Mouse (Mus musculus) thymus, adult 2 months (tissue): Measurements from ENCODE around the gene Prps1l1. TPM values are rescaled to one million over a fixed set of nuclear protein-coding genes. Genes with fewer than 3 reads are reported as not detected.

Experiments used
- DNase-seq: peaks from one replicate; pipeline ENCODE4 v3.0.0; 2021
- H3K27ac ChIP-seq: fragments of 200-500 bp; 2 replicates; pipeline ENCODE4 v1.5.1; 2012; ENCODE audit warnings: low read length, control low read depth; ENCODE audit not compliant: control insufficient read depth, insufficient read depth
- H3K27me3 ChIP-seq: fragments of 200-500 bp; 2 replicates; pipeline ENCODE4 v1.6.1; 2012; ENCODE audit warnings: mild to moderate bottlenecking, low read length, moderate library complexity, mixed read lengths; ENCODE audit not compliant: control insufficient read depth, insufficient read depth
- H3K36me3 ChIP-seq: fragments of 200-500 bp; 2 replicates; pipeline ENCODE4 v1.6.1; 2012; ENCODE audit warnings: mild to moderate bottlenecking, low read length, moderate library complexity; ENCODE audit not compliant: control insufficient read depth, insufficient read depth
- H3K4me1 ChIP-seq: fragments of 200-500 bp; replicated peaks from 2 replicates; pipeline ENCODE4 v1.6.1; 2012; ENCODE audit warnings: low read length; ENCODE audit not compliant: control insufficient read depth, insufficient read depth
- H3K4me3 ChIP-seq: fragments of 200-500 bp; 2 replicates; pipeline ENCODE4 v1.5.1; 2012; ENCODE audit warnings: mild to moderate bottlenecking, low read length, control low read depth, moderate library complexity; ENCODE audit not compliant: control insufficient read depth, insufficient read depth
- CTCF ChIP-seq: fragments of 200-500 bp; IDR thresholded peaks from 2 replicates; pipeline ENCODE4 v1.5.1; 2012; ENCODE audit warnings: mild to moderate bottlenecking, control low read depth, low read length, moderate library complexity, borderline replicate concordance; ENCODE audit not compliant: control insufficient read depth, poor library complexity, insufficient read depth; ENCODE audit errors: extremely low read depth
- POLR2A ChIP-seq: fragments of 200-500 bp; IDR thresholded peaks from 2 replicates; pipeline ENCODE4 v1.6.1; 2012; ENCODE audit warnings: mild to moderate bottlenecking, low read length, control low read depth, moderate library complexity; ENCODE audit not compliant: control insufficient read depth, poor library complexity, insufficient read depth; ENCODE audit errors: extremely low read depth
- WGBS: fragments of 180-500 bp; shearing (Covaris S2); methylation state at CpG from one replicate; pipeline ENCODE4 v1.1.7; 2018; 5-methylcytosine and 5-hydroxymethylcytosine counted together
- polyA plus RNA-seq: library from polyadenylated mRNA; depleted of rRNA; stranded (reverse); fragments of >200 nt; gene quantifications from 2 replicates; pipeline ENCODE4 v1.2.3, GENCODE M21; 2012

The Prps1l1 gene
- polyA plus RNA-seq, 1 experiment: not detected

GRCm38 (mm10) chr12:34990387-34990786 lies 5.8 kb downstream of the Prps1l1 start:
- H3K36me3 ChIP-seq: no peaks in the 10 kb centered on the region
- 9% methylated on average over 4 of the region's 4 CpGs for WGBS
- H3K4me1 ChIP-seq: no peaks in the 10 kb centered on the region; the same call in 1 of the 2 replicates
- H3K27ac ChIP-seq: no peak overlapping the region
- DNase-seq: no peak
- no peak for TF ChIP-seq CTCF
- TF ChIP-seq POLR2A: no peak
- H3K27me3 ChIP-seq: no peaks in the 10 kb centered on the region
- no peak overlapping the region for H3K4me3 ChIP-seq

GRCm38 (mm10) chr12:34991900-34992299 lies 7.3 kb downstream of the Prps1l1 start:
- H3K4me3 ChIP-seq: no peak overlapping the region

GRCm38 (mm10) chr12:34997597-34998182 lies 13.1 kb downstream of the Prps1l1 start:
- TF ChIP-seq CTCF (no peak), POLR2A (no peak)
- Histone ChIP-seq H3K27me3 (no peaks in the 10 kb centered on the region), H3K4me3 (no peak overlapping the region), H3K27ac (no peak overlapping the region), H3K4me1 (no peaks in the 10 kb centered on the region), H3K36me3 (no peaks in the 10 kb centered on the region)
- WGBS: 58% methylated on average over 3 of the region's 3 CpGs
- DNase-seq: no peak

More at GRCm38 (mm10) chr12:34991900-34992299, 7.3 kb downstream of the Prps1l1 start:
- H3K27me3 ChIP-seq: no peaks in the 10 kb centered on the region
- 75% methylated on average over 2 of the region's 2 CpGs for WGBS
- no peak for DNase-seq
- no peak overlapping the region for H3K27ac ChIP-seq
- H3K4me1 ChIP-seq: no peaks in the 10 kb centered on the region
- no peak for TF ChIP-seq CTCF
- TF ChIP-seq POLR2A: no peak
- no peaks in the 10 kb centered on the region for H3K36me3 ChIP-seq

- WGBS: 95% methylated on average over 12 of the region's 12 CpGs
- H3K36me3 ChIP-seq: no peaks in the 10 kb centered on the region
- H3K4me3 ChIP-seq: no peak overlapping the region
- no peaks in the 10 kb centered on the region for H3K4me1 ChIP-seq
- H3K27ac ChIP-seq: no peak overlapping the region
- DNase-seq: no peak
- TF ChIP-seq CTCF (no peak), POLR2A (no peak)
- H3K27me3 ChIP-seq: no peaks in the 10 kb centered on the region
Observed at GRCm38 (mm10) chr12:34998778-34999467, 14.4 kb downstream of the Prps1l1 start.

- no peak overlapping the region for H3K4me3 ChIP-seq
- H3K36me3 ChIP-seq: no peaks in the 10 kb centered on the region
- H3K27me3 ChIP-seq: no peaks in the 10 kb centered on the region
- H3K4me1 ChIP-seq: no peaks in the 10 kb centered on the region
- no peak for TF ChIP-seq POLR2A
- TF ChIP-seq CTCF: no peak
- DNase-seq: no peak
- 70% methylated on average over 4 of the region's 4 CpGs for WGBS
- no peak overlapping the region for H3K27ac ChIP-seq
Observed at GRCm38 (mm10) chr12:35000323-35000722, 15.8 kb downstream of the Prps1l1 start.

DNA sequence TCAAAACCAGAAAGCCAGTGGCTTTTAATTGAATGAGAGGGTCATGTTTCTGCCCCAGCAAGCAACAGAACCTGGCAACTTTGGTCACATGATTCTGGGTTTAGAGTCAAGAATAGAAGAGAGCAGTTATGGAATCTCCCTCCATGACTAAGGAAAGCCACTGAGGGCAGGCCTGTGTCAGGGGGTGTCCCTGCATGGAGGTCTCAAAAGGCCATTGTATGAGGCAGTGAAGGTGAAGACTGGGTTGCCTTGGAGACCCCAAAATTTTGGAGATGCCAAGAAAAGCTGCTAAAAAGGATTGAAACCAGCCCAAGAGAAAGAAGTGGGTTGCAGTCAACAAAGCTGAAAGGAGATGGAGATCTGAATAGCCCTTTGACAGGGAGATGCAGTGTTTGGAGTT lies 21.2 kb downstream of the Prps1l1 start:
- no peak for DNase-seq
- Histone ChIP-seq H3K36me3 (no peaks in the 10 kb centered on the region), H3K27me3 (no peaks in the 10 kb centered on the region), H3K4me3 (no peak overlapping the region), H3K27ac (no peak overlapping the region), H3K4me1 (no peaks in the 10 kb centered on the region)
- TF ChIP-seq POLR2A (no peak), CTCF (no peak)
